Mouse (Mus musculus): ENCODE data around the gene Swsap1. TPM values are rescaled to one million over a fixed set of nuclear protein-coding genes. Genes with fewer than 3 reads are reported as not detected.

Gene Swsap1
- total RNA-seq, 2 experiments from 2014 or later = 4.1 to 9.0 TPM

DNA sequence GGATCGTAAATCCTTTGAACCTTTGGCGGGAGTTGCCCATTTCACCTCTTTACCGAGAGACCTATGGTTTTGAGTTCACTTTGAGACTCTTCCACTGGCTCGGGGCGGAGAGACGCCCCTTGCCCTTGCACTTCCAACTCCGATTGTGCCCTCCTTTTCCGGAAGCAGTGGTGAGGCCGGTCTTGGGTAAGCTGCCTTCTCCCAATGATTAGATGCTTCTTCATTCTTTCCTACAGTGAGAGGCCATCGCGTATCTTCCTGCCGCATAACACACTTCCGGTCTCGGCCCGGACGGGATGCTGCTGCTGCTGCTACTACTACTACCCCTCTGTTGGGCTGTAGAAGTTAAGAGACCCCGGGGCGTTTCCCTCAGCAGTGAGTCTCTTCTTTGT, 47.6 kb downstream of the Swsap1 start:
- peak; percentile 43 for ATAC-seq (replicated peaks; ENCODE audit: poor library complexity)

DNA sequence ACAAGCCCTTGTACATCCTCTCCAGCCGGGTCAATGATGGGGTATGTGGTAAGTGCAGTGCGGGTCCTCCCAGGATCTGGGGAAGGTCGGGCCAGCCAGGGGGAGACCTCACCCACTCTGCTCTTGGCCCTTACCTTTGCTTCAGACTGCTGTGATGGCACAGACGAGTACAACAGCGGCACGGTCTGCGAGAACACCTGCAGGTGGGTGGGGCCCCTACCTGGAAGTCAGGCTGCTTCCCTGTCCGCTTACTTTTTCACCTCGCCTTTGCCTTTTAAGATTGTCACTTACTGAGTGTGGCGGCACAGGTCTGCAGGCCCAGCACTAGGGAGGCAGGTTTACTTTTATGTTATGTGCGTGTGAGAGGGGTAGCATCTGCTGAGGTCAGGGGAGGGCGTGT, 49.0 kb downstream of the Swsap1 start:
- ATAC-seq (replicated peaks; ENCODE audit: poor library complexity) = no peak

Other genes starting within 250 kb of the Swsap1 start
- gene Ldlr, start 232.3 kb upstream of the Swsap1 start, total RNA-seq (2015) = 6.5 and 8.5 TPM in 2 replicates
- 14.0 and 14.4 TPM in 2 replicates for gene Ldlr, start 232.3 kb upstream of the Swsap1 start, total RNA-seq (2017)
- 43.2 and 50.1 TPM in 2 replicates for gene Spc24, start 195.5 kb upstream of the Swsap1 start, total RNA-seq (2015)
- gene Spc24, start 195.5 kb upstream of the Swsap1 start, total RNA-seq (2017) = 128 and 151 TPM in 2 replicates
- 0.72 and 1.2 TPM in 2 replicates for gene Kank2, start 157.0 kb upstream of the Swsap1 start, total RNA-seq (2015)
- 0.71 and 1.2 TPM in 2 replicates for gene Kank2, start 157.0 kb upstream of the Swsap1 start, total RNA-seq (2017)
- 0.22 and 1.8 TPM in 2 replicates for gene Angptl8, start 120.2 kb upstream of the Swsap1 start, total RNA-seq (2015)
- gene Angptl8, start 120.2 kb upstream of the Swsap1 start, total RNA-seq (2017) = 4.0 and 4.7 TPM in 2 replicates
- gene Dock6, start 103.1 kb upstream of the Swsap1 start, total RNA-seq (2015) = 0.64 and 1.6 TPM in 2 replicates
- gene Dock6, start 103.1 kb upstream of the Swsap1 start, total RNA-seq (2017) = 0.67 and 2.3 TPM in 2 replicates
- 14.5 and 20.1 TPM in 2 replicates for gene Rab3d, start 37.6 kb upstream of the Swsap1 start, total RNA-seq (2015)
- 37.3 and 50.6 TPM in 2 replicates for gene Rab3d, start 37.6 kb upstream of the Swsap1 start, total RNA-seq (2017)
- gene Ccdc159, start 28.3 kb upstream of the Swsap1 start, total RNA-seq (2015) = 0.12 TPM in 1 of 2 replicates, not detected in the other
- gene Ccdc159, start 28.3 kb upstream of the Swsap1 start, total RNA-seq (2017) = 0.08 and 0.41 TPM in 2 replicates
- 49.4 and 60.5 TPM in 2 replicates for gene Tmem205, start 28.2 kb upstream of the Swsap1 start, total RNA-seq (2015)
- gene Tmem205, start 28.2 kb upstream of the Swsap1 start, total RNA-seq (2017) = 19.7 and 22.1 TPM in 2 replicates
- 0.42 TPM in 2 replicates for gene Plppr2, start 18.7 kb upstream of the Swsap1 start, total RNA-seq (2015)
- gene Plppr2, start 18.7 kb upstream of the Swsap1 start, total RNA-seq (2017) = 0.21 TPM in 1 of 2 replicates, not detected in the other
- 3.0 and 6.0 TPM in 2 replicates for gene Epor, start 7.8 kb downstream of the Swsap1 start, total RNA-seq (2015)
- gene Epor, start 7.8 kb downstream of the Swsap1 start, total RNA-seq (2017) = 3.8 and 5.0 TPM in 2 replicates
- not detected in 2 replicates for gene Rgl3, start 33.7 kb downstream of the Swsap1 start, total RNA-seq (2015)
- not detected in 2 replicates for gene Rgl3, start 33.7 kb downstream of the Swsap1 start, total RNA-seq (2017)
- not detected in 2 replicates for gene Ccdc151, start 46.9 kb downstream of the Swsap1 start, total RNA-seq (2015)
- not detected in 2 replicates for gene Ccdc151, start 46.9 kb downstream of the Swsap1 start, total RNA-seq (2017)
- 50.3 and 51.2 TPM in 2 replicates for gene Prkcsh, start 47.1 kb downstream of the Swsap1 start, total RNA-seq (2015)
- 136 and 146 TPM in 2 replicates for gene Prkcsh, start 47.1 kb downstream of the Swsap1 start, total RNA-seq (2017)
- gene Elavl3, start 96.3 kb downstream of the Swsap1 start, total RNA-seq (2015) = not detected in 2 replicates
- not detected in 2 replicates for gene Elavl3, start 96.3 kb downstream of the Swsap1 start, total RNA-seq (2017)
- gene Gm49318, start 115.5 kb downstream of the Swsap1 start, total RNA-seq (2015) = not detected in 2 replicates
- not detected in 2 replicates for gene Gm49318, start 115.5 kb downstream of the Swsap1 start, total RNA-seq (2017)
- gene Zfp653, start 115.6 kb downstream of the Swsap1 start, total RNA-seq (2015) = 4.9 and 7.1 TPM in 2 replicates
- gene Zfp653, start 115.6 kb downstream of the Swsap1 start, total RNA-seq (2017) = 8.0 and 11.9 TPM in 2 replicates
- gene Ecsit, start 129.7 kb downstream of the Swsap1 start, total RNA-seq (2015) = 10.1 and 12.0 TPM in 2 replicates
- 20.8 and 24.0 TPM in 2 replicates for gene Ecsit, start 129.7 kb downstream of the Swsap1 start, total RNA-seq (2017)
- not detected in 2 replicates for gene Cnn1, start 143.5 kb downstream of the Swsap1 start, total RNA-seq (2015)
- gene Cnn1, start 143.5 kb downstream of the Swsap1 start, total RNA-seq (2017) = not detected in 2 replicates
- gene Elof1, start 161.4 kb downstream of the Swsap1 start, total RNA-seq (2015) = 106 and 124 TPM in 2 replicates
- gene Elof1, start 161.4 kb downstream of the Swsap1 start, total RNA-seq (2017) = 43.6 and 49.6 TPM in 2 replicates
- 3.3 and 4.1 TPM in 2 replicates for gene Acp5, start 180.0 kb downstream of the Swsap1 start, total RNA-seq (2015)
- gene Acp5, start 180.0 kb downstream of the Swsap1 start, total RNA-seq (2017) = 2.9 and 5.3 TPM in 2 replicates
- 21.8 and 25.4 TPM in 2 replicates for gene Pigyl, start 201.1 kb downstream of the Swsap1 start, total RNA-seq (2015)
- 28.4 and 31.8 TPM in 2 replicates for gene Pigyl, start 201.1 kb downstream of the Swsap1 start, total RNA-seq (2017)
- not detected in 2 replicates for gene Zfp872, start 232.3 kb downstream of the Swsap1 start, total RNA-seq (2015)
- not detected in 2 replicates for gene Zfp872, start 232.3 kb downstream of the Swsap1 start, total RNA-seq (2017)